ENCODE assay signal across 25 mouse cellular contexts in the genomic region with DNA sequence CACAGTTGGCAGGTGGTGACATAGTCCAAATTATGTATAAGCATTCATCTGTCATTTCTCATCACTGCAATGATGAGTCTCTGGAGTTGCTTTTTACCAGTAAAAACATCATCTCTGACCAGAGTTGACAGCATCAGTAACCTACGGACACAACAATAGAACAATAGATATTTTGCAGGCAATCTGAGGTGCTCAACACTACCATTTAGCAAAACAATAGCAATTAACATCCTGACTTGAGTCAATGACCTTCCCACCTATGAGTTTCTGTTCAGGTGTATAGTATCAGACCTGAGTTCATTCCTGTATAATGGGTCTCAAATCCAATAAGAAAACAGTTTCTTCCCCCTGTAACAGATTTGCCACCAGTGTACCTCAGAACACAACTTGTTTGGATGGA.
DNase-seq lines count a peak whose midpoint lies in the region; ATAC-seq and TF ChIP-seq lines count a peak whose summit lies in the region.
"Had no signal": no experiment of that assay in that cellular context is flagged by ENCODE, and none has a peak within 500 bp of the region (broad histone marks: within the 10 kb centered on the region; RNA-seq: fewer than 3 reads in every experiment).

No protein-coding gene starts in this region.

- no peak overlapping the region for H3K4me3 ChIP-seq in midbrain, embryonic 11.5 days (ENCODE audit: low read depth, low read length)
- no peak overlapping the region for H3K4me3 ChIP-seq in midbrain, embryonic 15.5 days
- no peak overlapping the region for H3K4me3 ChIP-seq in ES-E14 (ENCODE audit: insufficient read depth in 1 of 2, low read depth in 1 of 2, low read length in 2 of 2, poor library complexity in 1 of 2, severe bottlenecking in 1 of 2)
- H3K4me3 ChIP-seq in intestine, embryonic 15.5 days (replicated peaks) = no peak overlapping the region
- H3K4me3 ChIP-seq: embryonic facial prominence, embryonic 13.5 days; embryonic facial prominence, embryonic 15.5 days; erythroblast, embryonic 14.5 days; forebrain, embryonic 13.5 days; forebrain, embryonic 15.5 days had no signal

- H3K36me3 ChIP-seq in midbrain, embryonic 11.5 days (ENCODE audit: control insufficient read depth, insufficient read depth, low read length) = no peaks in the 10 kb centered on the region
- H3K36me3 ChIP-seq in midbrain, embryonic 15.5 days (replicated peaks) = no peaks in the 10 kb centered on the region
- no peaks in the 10 kb centered on the region for H3K36me3 ChIP-seq in ES-E14 (ENCODE audit: control insufficient read depth, insufficient read depth, low read length, poor library complexity, severe bottlenecking)
- H3K36me3 ChIP-seq in intestine, embryonic 15.5 days = no peaks in the 10 kb centered on the region
- H3K36me3 ChIP-seq: embryonic facial prominence, embryonic 13.5 days; embryonic facial prominence, embryonic 15.5 days; forebrain, embryonic 15.5 days had no signal

- H3K4me1 ChIP-seq in midbrain, embryonic 11.5 days (ENCODE audit: control insufficient read depth, insufficient read depth, low read length) = no peaks in the 10 kb centered on the region
- H3K4me1 ChIP-seq in midbrain, embryonic 15.5 days = no peaks in the 10 kb centered on the region
- no peaks in the 10 kb centered on the region; a peak in 1 of 4 replicates for H3K4me1 ChIP-seq in ES-E14 (ENCODE audit: control insufficient read depth in 2 of 2, insufficient read depth in 2 of 2, low read length in 2 of 2, poor library complexity in 1 of 2)
- no peaks in the 10 kb centered on the region for H3K4me1 ChIP-seq in intestine, embryonic 15.5 days (replicated peaks)
- H3K4me1 ChIP-seq: embryonic facial prominence, embryonic 13.5 days; embryonic facial prominence, embryonic 15.5 days; forebrain, embryonic 13.5 days; forebrain, embryonic 15.5 days had no signal

- ATAC-seq in midbrain, embryonic 11.5 days (ENCODE audit: low FRiP score) = no peak
- ATAC-seq in midbrain, embryonic 15.5 days (replicated peaks) = no peak
- no peak for ATAC-seq in intestine, embryonic 15.5 days
- ATAC-seq: CD4-positive, CD25-positive, alpha-beta regulatory T cell, adult 4 months; forebrain, embryonic 13.5 days; forebrain, embryonic 15.5 days; forebrain, postnatal 0 days had no signal

- no peak overlapping the region for H3K27ac ChIP-seq in midbrain, embryonic 11.5 days (ENCODE audit: low read depth, low read length)
- no peak overlapping the region for H3K27ac ChIP-seq in midbrain, embryonic 15.5 days
- H3K27ac ChIP-seq in ES-E14 (ENCODE audit: insufficient read depth, low read depth, low read length, poor library complexity, severe bottlenecking) = no peak overlapping the region
- H3K27ac ChIP-seq in intestine, embryonic 15.5 days = no peak overlapping the region
- H3K27ac ChIP-seq: embryonic facial prominence, embryonic 13.5 days; embryonic facial prominence, embryonic 15.5 days; forebrain, embryonic 13.5 days; forebrain, embryonic 15.5 days had no signal

- no peak overlapping the region for H3K9ac ChIP-seq in midbrain, embryonic 11.5 days (ENCODE audit: low read length)
- no peak overlapping the region for H3K9ac ChIP-seq in midbrain, embryonic 15.5 days
- H3K9ac ChIP-seq in ES-E14 (ENCODE audit: insufficient read depth, low read depth, low read length, poor library complexity, severe bottlenecking) = no peak overlapping the region
- no peak overlapping the region for H3K9ac ChIP-seq in intestine, embryonic 15.5 days
- H3K9ac ChIP-seq: embryonic facial prominence, embryonic 13.5 days; embryonic facial prominence, embryonic 15.5 days; forebrain, embryonic 13.5 days; forebrain, embryonic 15.5 days; forebrain, postnatal 0 days had no signal

- peak; percentile 41 for DNase-seq in midbrain, embryonic 11.5 days (ENCODE audit: low spot score, missing footprints)
- DNase-seq in ES-E14 (ENCODE audit: low read depth, low spot score) (peak; percentile 26), ZHBTc4 (ENCODE audit: low read depth, low spot score) (peak; percentile 33)
- no peak for DNase-seq in spleen, postnatal 14 days (ENCODE audit: low spot score in 2 of 2)
- DNase-seq: adrenal gland, adult 2 months; adrenal gland, postnatal 10 days; adrenal gland, postnatal 25 days; B cell, adult 2 months; cerebellum, adult 11 months; cerebellum, adult 18-20 months; cerebellum, adult 8-10 months; cerebellum, adult 9-11 months; cerebellum, postnatal 14 days; cerebellum, postnatal 36 days; embryo, embryonic 11 days; forebrain, postnatal 0 days had no signal

- in situ Hi-C loops in ES-E14 (cut with MboI; ENCODE audit: low sequenced_read_pairs in 2 of 2, unreplicated experiment in 2 of 2) = no loop called here

- no peak overlapping the region for H3K4me2 ChIP-seq in midbrain, embryonic 11.5 days
- no peak overlapping the region for H3K4me2 ChIP-seq in midbrain, embryonic 15.5 days
- no peak overlapping the region for H3K4me2 ChIP-seq in intestine, embryonic 15.5 days (replicated peaks)
- H3K4me2 ChIP-seq: embryonic facial prominence, embryonic 13.5 days; embryonic facial prominence, embryonic 15.5 days; forebrain, embryonic 13.5 days; forebrain, embryonic 15.5 days had no signal

- no peaks in the 10 kb centered on the region for H3K9me3 ChIP-seq in midbrain, embryonic 11.5 days (ENCODE audit: control insufficient read depth, low read length)
- no peaks in the 10 kb centered on the region for H3K9me3 ChIP-seq in midbrain, embryonic 15.5 days
- H3K9me3 ChIP-seq in ES-E14 (ENCODE audit: control insufficient read depth, insufficient read depth, low read depth, low read length) = no peaks in the 10 kb centered on the region
- no peaks in the 10 kb centered on the region for H3K9me3 ChIP-seq in intestine, embryonic 15.5 days
- H3K9me3 ChIP-seq: embryonic facial prominence, embryonic 13.5 days; embryonic facial prominence, embryonic 15.5 days; forebrain, embryonic 13.5 days; forebrain, embryonic 15.5 days had no signal

- no peaks in the 10 kb centered on the region for H3K27me3 ChIP-seq in midbrain, embryonic 11.5 days (ENCODE audit: control insufficient read depth, insufficient read depth, low read length)
- no peaks in the 10 kb centered on the region for H3K27me3 ChIP-seq in midbrain, embryonic 15.5 days (replicated peaks)
- no peaks in the 10 kb centered on the region for H3K27me3 ChIP-seq in intestine, embryonic 15.5 days (replicated peaks)
- H3K27me3 ChIP-seq: CH12.LX; embryonic facial prominence, embryonic 13.5 days; embryonic facial prominence, embryonic 15.5 days; forebrain, embryonic 13.5 days; forebrain, embryonic 15.5 days had no signal

- 72% methylated on average over 1 of the region's 1 CpGs for WGBS in midbrain, embryonic 11.5 days
- WGBS in midbrain, embryonic 15.5 days = 77% methylated on average over 1 of the region's 1 CpGs
- 76% methylated on average over 1 of the region's 1 CpGs for WGBS in intestine, embryonic 15.5 days

TF ChIP-seq in ES-E14, 5 proteins besides CTCF, POLR2A, EP300 and RAD21:
- TF ChIP-seq CHD2 (IDR thresholded peaks at IDR 0.05; ENCODE audit: low read depth, low read length) = no peak
- TF ChIP-seq ZC3H11A (IDR thresholded peaks at IDR 0.05; ENCODE audit: borderline replicate concordance, low read depth, low read length) = no peak
- TF ChIP-seq ZNF384 (IDR thresholded peaks at IDR 0.05; ENCODE audit: low read depth, low read length) = no peak
- TF ChIP-seq HCFC1 (IDR thresholded peaks at IDR 0.05; ENCODE audit: borderline replicate concordance, insufficient read depth, low read length) = no peak
- TF ChIP-seq MAFK (IDR thresholded peaks at IDR 0.05; ENCODE audit: insufficient read depth, low read depth, low read length) = no peak

Comparison
In these comparisons a context has a peak if more than half of its experiments do, and no peak if none do; other contexts are left out.
1. DNase-seq: peak in midbrain, embryonic 11.5 days (single experiment), ES-E14 (single experiment) and ZHBTc4 (single experiment); none in spleen, postnatal 14 days (0 of 2).